Mouse (Mus musculus) stomach, adult 2 months (tissue): ENCODE results near the gene Etnk1. TPM values are rescaled to one million over a fixed set of nuclear protein-coding genes. Genes with fewer than 3 reads are reported as not detected.

Experiments
- polyA plus RNA-seq: library from polyadenylated mRNA; depleted of rRNA; stranded (reverse); fragments of >200 nt; gene quantifications from 2 replicates; pipeline ENCODE4 v1.2.3, GENCODE M21; 2012; rRNA removed

Gene Etnk1
- 13.7 and 19.4 TPM in 2 replicates for polyA plus RNA-seq

DNA sequence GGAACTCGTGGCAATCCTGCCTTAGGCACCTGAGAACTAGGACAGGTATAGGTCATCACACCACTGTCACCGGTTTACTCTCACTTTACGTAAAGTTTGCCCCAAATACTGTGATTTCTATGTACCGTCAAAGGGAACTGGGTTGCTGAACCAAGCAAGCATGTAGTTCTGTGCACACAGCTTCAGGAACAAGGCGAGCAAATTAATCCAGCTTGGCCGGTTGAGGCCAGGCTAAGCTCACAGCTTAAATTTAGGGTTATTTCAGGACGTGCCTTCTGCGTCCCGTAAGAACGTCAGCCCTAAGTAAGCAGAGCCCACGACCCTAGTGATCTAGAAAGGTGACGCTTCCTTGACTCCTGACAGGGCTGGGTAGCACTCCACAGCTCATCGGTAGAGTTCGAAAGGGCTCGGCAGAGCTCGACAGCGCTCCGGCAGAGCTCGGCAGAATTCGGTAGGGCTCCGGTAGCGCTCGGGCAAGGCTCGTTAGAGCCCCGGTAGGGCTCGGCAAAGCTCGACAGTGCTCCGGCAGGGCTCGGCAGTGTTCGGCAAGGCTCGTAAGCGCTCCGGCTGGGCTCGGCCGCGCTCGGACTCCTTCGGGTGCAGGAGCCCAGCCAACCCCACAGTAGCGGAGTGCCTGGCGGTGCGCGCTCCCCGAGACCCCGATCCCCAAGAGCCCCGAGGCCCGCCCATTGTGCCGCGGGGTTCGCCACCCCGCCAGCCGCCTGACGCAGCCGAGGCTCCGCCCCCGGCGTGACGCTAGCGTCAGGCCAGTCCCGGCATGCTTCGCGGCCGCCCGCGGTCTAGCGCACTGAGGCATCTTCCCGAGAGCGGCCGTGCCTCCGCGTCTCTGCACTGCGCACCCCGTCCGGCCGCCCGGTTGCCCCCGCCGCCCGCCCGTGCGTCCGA, at the start of gene Etnk1:
Etnk1 (plus strand) TSS at position 770 of the 906 bp plus-strand sequence.

Other genes starting within 250 kb of the Etnk1 start
- 0.04 TPM in 1 of 2 replicates, not detected in the other for gene St8sia1, start 202.8 kb upstream of the Etnk1 start, polyA plus RNA-seq
- 1.2 and 2.7 TPM in 2 replicates for gene C2cd5, start 67.1 kb upstream of the Etnk1 start, polyA plus RNA-seq